Mouse (Mus musculus): ENCODE measurements around the gene Mmd. TPM values are rescaled to one million over a fixed set of nuclear protein-coding genes. Genes with fewer than 3 reads are reported as not detected.

Mmd gene
- polyA plus RNA-seq, 1 experiment from 2014 or later = 75.3 TPM

DNA sequence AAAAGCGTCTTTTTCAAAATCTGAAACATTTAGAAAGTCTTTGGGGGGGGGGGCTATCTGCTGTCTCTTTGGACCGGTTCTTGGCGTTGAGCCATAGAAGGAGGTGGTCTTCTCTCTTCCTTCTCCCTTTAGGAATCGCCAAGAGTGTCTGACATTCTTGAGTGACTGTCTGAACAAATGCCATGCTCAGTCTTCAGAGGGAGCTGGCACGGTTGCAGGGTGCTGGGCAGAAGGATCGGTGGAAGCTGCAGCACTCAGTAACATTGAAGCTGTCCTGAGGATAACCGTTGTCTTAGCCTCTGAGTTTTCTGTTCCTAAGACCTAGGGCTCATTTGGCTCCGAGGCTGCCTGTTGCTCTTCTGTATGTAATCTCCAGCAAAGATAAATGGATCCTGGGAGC, 3.1 kb downstream of the Mmd start:
- peak overlapping the region; percentile 98 for H3K27ac ChIP-seq
- 39% methylated on average over 8 of the region's 8 CpGs for WGBS
- H3K4me3 ChIP-seq = peak overlapping the region; percentile 94
- no peaks in the 10 kb centered on the region for H3K9me3 ChIP-seq
- peaks cover 66% of the 10 kb centered on the region for H3K4me1 ChIP-seq
- H3K27me3 ChIP-seq (ENCODE audit: insufficient read depth, poor library complexity, severe bottlenecking) = no peaks in the 10 kb centered on the region
- DNase-seq (ENCODE audit: low spot score) = no peak
- peaks cover 10% of the 10 kb centered on the region for H3K36me3 ChIP-seq

DNA sequence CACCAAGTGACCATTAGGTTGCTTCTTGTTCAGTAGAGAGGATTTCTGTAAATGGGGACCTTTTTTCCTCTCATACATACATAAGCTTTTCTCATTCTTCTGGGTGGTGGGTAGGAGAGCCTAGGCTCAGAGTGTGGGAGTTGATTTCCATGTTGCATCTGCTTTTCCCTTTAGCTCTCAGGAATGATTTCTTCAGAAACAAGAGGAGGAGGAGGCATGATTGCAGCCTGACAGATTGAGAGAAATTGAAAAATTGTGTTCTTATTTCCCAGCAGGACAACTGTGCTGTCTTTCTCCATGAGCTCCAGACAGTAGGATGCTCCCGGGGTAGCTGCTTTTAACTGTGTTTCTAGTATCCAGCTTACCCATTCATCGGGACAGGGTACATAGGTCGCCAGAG, 5.3 kb downstream of the Mmd start:
- Histone ChIP-seq H3K9me3 (no peaks in the 10 kb centered on the region), H3K27ac (peak overlapping the region; percentile 94), H3K27me3 (ENCODE audit: insufficient read depth, poor library complexity, severe bottlenecking) (no peaks in the 10 kb centered on the region), H3K4me3 (no peak overlapping the region), H3K36me3 (peaks cover 14% of the 10 kb centered on the region), H3K4me1 (peaks cover 75% of the 10 kb centered on the region)
- WGBS = 86% methylated on average over 3 of the region's 3 CpGs
- DNase-seq (ENCODE audit: low spot score) = no peak

DNA sequence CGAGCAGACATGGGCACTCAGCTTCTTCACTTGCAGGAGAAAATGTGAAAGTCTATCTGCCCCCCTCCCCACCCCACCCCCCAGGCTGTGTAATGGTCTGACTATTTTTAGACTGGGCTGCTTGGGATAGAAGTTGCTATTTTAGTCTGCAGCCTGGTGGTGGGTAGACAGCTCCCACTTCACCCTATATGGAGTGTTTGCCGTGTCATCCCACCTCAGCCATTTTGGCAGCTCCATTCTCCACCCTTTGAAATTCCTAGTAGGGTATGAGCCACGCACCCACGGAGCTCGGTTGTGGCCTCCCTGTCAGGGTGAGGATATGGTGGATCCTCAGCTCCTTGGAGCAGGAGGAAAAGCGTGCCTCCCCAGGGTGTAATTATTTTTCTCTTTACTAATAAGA, 6.4 kb downstream of the Mmd start:
- Histone ChIP-seq H3K4me3 (peak overlapping the region; percentile 38), H3K27me3 (ENCODE audit: insufficient read depth, poor library complexity, severe bottlenecking) (no peaks in the 10 kb centered on the region), H3K4me1 (peaks cover 75% of the 10 kb centered on the region), H3K9me3 (no peaks in the 10 kb centered on the region), H3K27ac (peak overlapping the region; percentile 94), H3K36me3 (peaks cover 25% of the 10 kb centered on the region)
- peak; percentile 95 for DNase-seq (ENCODE audit: low spot score)
- 40% methylated on average over 6 of the region's 6 CpGs for WGBS

DNA sequence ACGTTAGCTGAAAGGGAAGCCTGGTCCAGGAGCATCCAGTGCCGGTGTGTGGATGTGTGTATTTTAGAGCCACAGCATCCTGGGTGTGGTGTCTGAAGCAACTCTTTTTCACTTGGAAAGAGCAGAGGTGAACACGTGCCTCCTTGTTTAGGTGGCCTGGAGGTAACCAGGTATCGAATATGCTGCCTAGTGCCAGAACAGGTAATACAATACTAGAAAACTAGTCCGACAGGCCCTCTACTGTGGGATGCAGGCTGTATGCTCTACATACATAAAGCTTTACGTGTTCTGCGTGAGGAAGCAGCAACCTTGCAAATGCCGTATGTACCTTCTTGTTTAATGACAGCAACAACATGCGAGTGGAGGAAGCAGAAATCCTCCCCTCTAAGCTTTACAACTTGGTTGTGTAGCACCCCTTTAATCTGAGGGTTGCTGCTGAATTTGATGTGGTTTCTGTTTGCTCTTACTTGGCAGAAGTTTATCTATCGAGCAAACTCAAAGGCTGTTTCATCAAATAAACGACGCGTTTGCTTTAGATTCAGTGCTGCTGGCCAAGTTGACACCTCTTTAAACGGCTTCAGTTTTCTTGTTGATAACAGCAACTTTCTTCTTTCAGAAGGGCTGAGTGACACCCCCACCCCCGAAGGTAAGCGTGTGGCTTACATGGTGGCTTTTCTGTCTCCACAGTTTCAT, 7.7 kb downstream of the Mmd start:
- Histone ChIP-seq H3K27ac (peak overlapping the region; percentile 94), H3K4me1 (peaks cover 69% of the 10 kb centered on the region), H3K36me3 (peaks cover 38% of the 10 kb centered on the region), H3K4me3 (no peak overlapping the region), H3K9me3 (no peaks in the 10 kb centered on the region), H3K27me3 (ENCODE audit: insufficient read depth, poor library complexity, severe bottlenecking) (no peaks in the 10 kb centered on the region)
- 65% methylated on average over 16 of the region's 16 CpGs for whole genome bisulfite sequencing
- DNase-seq (ENCODE audit: low spot score) = no peak

DNA sequence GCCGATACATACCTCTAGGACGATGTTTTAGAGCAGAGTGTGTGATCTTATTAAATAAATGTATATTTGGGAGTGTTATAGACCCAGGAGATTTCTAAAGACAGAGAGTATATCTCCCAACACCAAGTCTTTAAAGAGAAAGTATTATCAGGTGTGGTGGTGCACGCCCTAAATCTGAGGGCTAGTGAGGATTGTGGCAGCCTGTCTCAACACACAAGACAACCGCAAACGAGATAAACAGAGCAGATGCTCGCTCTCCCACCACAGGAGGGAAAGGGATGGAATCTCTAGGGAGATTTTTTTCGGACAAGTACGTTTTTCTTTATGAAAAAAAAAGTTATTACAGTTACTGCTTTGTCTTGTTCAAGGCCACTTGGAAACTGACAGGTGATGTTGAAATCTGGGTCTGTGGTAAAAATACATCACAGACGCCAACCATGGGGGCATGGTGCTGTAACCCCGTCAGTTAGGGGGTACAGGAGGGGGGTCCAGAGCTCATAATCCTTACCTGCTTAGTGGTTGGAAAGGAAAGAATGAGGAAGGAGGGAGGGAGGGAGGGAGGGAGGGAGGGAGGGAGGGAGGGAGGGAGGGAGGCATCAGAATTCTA, 9.2 kb downstream of the Mmd start:
- peaks cover 48% of the 10 kb centered on the region for H3K36me3 ChIP-seq

DNA sequence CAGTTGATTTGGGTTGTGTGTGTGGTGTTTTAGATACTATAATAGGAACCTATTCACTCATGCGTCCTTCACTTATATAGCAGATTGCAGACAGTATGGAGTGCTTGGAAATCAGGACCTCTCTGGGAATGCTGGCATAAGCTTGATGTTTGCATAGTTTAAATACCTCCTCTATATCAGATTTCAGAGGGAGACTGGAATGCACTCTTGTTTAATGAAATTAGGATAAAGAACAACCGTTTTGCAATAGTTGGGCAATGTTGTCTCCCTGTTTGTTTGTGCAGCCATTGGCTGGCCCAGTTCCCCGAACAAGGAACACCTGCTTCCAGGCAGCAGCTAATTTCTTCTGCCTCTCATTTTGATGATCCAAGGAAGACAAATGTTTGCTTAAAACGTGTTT, 9.8 kb downstream of the Mmd start:
- peaks cover 54% of the 10 kb centered on the region for H3K36me3 ChIP-seq
- no peaks in the 10 kb centered on the region for H3K27me3 ChIP-seq (ENCODE audit: insufficient read depth, poor library complexity, severe bottlenecking)
- H3K9me3 ChIP-seq = no peaks in the 10 kb centered on the region
- no peak overlapping the region for H3K4me3 ChIP-seq
- WGBS = 47% methylated on average over 4 of the region's 4 CpGs
- H3K4me1 ChIP-seq = peaks cover 50% of the 10 kb centered on the region
- peak overlapping the region; percentile 94; the same call in 1 of the 2 replicates for H3K27ac ChIP-seq
- DNase-seq (ENCODE audit: low spot score) = no peak

More for the DNA sequence above, 9.2 kb downstream of the Mmd start:
- DNase-seq (ENCODE audit: low spot score) = no peak
- Histone ChIP-seq H3K27me3 (ENCODE audit: insufficient read depth, poor library complexity, severe bottlenecking) (no peaks in the 10 kb centered on the region), H3K9me3 (no peaks in the 10 kb centered on the region), H3K27ac (peak overlapping the region; percentile 94; the same call in 1 of the 2 replicates), H3K4me3 (no peak overlapping the region), H3K4me1 (peaks cover 56% of the 10 kb centered on the region)
- WGBS = 48% methylated on average over 10 of the region's 10 CpGs

DNA sequence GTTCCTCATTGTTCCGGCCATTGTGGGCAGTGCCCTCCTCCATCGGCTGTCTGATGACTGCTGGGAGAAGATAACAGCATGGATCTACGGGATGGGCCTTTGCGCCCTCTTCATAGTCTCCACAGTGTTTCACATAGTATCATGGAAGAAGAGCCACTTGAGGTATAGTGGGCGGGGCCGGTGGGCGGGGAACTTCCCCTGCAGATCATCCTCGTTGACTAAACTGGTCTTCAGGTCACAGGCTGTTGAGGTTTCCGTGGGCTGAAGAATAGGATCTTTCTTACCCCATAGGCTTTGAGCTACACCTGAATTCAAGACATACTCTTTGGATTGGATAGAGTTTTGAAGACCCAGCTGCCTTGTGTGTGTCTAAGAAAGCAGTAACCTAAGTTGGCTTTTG, 10.6 kb downstream of the Mmd start:
- no peak overlapping the region for H3K4me3 ChIP-seq
- peaks cover 43% of the 10 kb centered on the region for H3K4me1 ChIP-seq
- H3K9me3 ChIP-seq = no peaks in the 10 kb centered on the region
- no peak for DNase-seq (ENCODE audit: low spot score)
- H3K27me3 ChIP-seq (ENCODE audit: insufficient read depth, poor library complexity, severe bottlenecking) = no peaks in the 10 kb centered on the region
- 71% methylated on average over 9 of the region's 9 CpGs for WGBS
- H3K36me3 ChIP-seq = peaks cover 62% of the 10 kb centered on the region
- H3K27ac ChIP-seq = no peak overlapping the region

DNA sequence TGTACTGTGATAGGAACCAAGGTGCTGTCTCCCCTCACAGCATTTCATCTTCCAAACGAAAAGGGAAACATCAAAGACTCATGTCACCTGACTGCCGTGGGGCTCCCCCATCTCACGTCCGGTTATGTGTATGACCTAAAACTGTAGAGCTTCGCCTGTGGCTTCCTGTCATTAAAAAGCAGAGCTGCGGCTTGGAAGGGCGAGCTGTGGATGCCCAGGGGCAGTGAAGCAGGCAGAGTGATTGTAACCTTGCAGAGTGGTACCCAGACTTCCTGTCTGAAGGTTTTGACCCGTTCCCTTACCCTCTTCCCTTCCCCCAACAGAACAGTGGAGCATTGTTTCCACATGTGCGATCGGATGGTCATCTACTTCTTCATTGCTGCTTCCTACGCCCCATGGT, 14.9 kb downstream of the Mmd start:
- WGBS = 75% methylated on average over 11 of the region's 11 CpGs
- Histone ChIP-seq H3K27me3 (ENCODE audit: insufficient read depth, poor library complexity, severe bottlenecking) (no peaks in the 10 kb centered on the region), H3K9me3 (no peaks in the 10 kb centered on the region), H3K27ac (no peak overlapping the region), H3K36me3 (peaks cover 82% of the 10 kb centered on the region), H3K4me3 (no peak overlapping the region), H3K4me1 (peaks cover under 1% of the 10 kb centered on the region)
- DNase-seq (ENCODE audit: low spot score) = no peak

DNA sequence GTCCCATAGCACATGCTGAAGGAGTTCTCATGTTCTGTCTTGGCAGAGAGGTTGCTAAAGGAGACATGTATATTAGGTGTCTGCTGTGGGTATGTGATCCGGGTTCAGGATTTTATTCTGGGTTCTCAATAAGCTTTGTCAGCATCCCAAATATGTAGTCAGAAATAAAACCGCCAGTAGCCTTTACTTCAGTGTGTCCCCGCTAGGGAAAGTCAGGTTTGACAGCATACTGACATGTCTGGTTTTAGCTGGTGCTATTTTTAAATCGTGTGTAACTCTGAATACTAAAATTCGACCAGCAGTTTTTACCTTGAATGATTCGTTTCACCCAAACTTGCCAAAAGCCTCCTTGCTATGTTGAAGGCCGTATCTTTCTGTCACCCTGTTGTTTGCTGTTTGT, 16.3 kb downstream of the Mmd start:
- H3K36me3 ChIP-seq = peaks cover 86% of the 10 kb centered on the region
- no peak overlapping the region for H3K4me3 ChIP-seq
- H3K27me3 ChIP-seq (ENCODE audit: insufficient read depth, poor library complexity, severe bottlenecking) = no peaks in the 10 kb centered on the region
- H3K4me1 ChIP-seq = no peaks in the 10 kb centered on the region
- H3K27ac ChIP-seq = no peak overlapping the region
- no peak for DNase-seq (ENCODE audit: low spot score)
- no peaks in the 10 kb centered on the region for H3K9me3 ChIP-seq
- WGBS = 74% methylated on average over 7 of the region's 7 CpGs

DNA sequence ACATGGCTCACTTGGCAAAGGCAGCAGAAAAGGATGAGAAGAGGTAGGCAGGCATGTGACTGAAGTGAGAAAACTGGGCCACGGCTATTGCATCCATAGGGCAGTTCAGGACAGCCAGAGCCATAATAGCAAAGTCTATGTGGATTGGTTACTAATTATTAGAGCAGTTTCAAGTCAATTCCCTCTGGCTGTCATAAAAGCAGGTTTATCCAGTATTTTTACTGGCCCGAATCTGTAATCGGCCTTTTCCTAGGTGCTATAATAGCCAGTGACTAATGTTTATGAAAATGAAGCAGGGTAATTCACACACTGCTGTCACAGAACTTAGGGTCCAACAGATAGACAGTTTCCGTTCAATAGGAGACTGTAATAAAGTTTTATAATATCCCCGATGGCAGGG, 19.7 kb downstream of the Mmd start:
- H3K9me3 ChIP-seq = no peaks in the 10 kb centered on the region
- 0 out of 2 replicates have a peak, but pooled peaks cover 3% of the 10 kb centered on the region for H3K4me1 ChIP-seq
- peaks cover 83% of the 10 kb centered on the region for H3K36me3 ChIP-seq
- no peak for DNase-seq (ENCODE audit: low spot score)
- H3K27me3 ChIP-seq (ENCODE audit: insufficient read depth, poor library complexity, severe bottlenecking) = no peaks in the 10 kb centered on the region
- WGBS = 85% methylated on average over 5 of the region's 5 CpGs
- no peak overlapping the region for H3K4me3 ChIP-seq
- H3K27ac ChIP-seq = no peak overlapping the region

DNA sequence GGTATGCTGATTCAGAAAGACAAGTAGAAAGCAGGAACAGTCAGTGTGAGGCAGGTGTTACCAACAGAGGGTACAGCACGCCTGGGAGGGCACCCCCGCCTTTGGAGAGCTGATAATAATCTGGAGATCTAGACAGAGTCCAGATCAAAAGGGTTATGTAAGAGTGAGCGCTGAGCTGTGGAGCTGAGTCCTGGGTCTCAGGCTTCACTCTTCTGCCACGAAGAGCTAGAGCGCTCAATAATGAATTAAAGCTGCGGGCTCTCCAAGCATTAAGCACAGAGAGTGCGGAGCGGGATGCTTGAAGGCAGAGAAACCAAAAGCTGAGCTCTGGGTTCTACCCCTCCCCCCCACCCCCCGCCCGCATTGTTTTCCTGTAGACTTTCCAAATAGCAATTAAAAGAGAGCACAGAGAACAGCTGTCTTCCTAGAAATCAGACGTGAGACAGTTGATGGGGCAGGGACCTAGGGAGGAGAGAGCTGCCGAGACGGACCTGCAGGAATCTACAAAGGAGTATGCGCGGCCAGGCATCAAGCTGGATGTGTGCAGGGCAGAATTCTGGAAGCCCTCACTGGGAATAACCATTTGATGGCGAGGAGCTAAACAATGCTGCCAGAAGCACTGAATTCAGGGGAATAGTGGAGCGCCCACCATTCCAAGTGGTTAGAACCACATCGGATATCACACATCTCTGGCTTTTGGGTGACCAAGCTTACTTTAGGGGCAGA, 20.3 kb downstream of the Mmd start:
- Histone ChIP-seq H3K36me3 (peaks cover 83% of the 10 kb centered on the region), H3K4me1 (0 out of 2 replicates have a peak, but pooled peaks cover 3% of the 10 kb centered on the region), H3K27me3 (ENCODE audit: insufficient read depth, poor library complexity, severe bottlenecking) (no peaks in the 10 kb centered on the region), H3K27ac (no peak overlapping the region), H3K9me3 (no peaks in the 10 kb centered on the region), H3K4me3 (no peak overlapping the region)
- DNase-seq (ENCODE audit: low spot score) = no peak
- 64% methylated on average over 18 of the region's 18 CpGs for WGBS

DNA sequence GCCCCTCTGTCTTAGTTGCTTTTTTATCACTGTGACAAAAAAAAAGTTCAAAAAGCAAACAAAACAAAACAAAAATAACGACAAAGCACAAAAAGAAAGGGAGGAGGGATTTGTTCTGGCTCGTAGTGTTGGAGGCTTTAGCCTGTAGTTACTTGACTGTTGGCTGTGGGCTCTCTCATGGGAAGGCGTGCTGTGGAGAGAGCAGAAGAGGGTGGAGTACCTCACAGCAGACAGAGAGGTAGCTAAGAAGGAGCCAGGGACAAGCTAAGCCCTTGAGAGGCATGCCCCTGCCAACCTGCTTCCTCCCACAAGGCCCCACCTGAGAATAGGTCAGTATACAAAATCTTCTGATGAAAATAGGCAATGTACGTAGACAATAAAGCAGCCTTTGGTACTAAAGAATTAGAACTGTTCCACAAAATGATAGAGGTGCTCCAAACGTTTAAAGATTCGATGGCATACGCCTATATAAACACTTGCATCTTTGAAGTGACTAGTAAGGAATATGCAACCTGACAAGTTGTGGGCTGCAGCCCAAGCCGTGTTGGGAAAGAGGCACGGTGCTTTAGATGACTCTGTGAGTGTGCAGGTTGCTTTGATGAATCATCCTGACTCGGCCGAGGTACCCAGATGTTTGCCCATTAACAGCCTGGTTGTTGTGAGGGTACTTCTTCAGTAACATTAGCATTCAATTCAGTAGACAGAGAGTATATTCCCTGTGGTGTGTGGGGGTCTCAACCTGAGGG, 21.0 kb downstream of the Mmd start:
- no peaks in the 10 kb centered on the region for H3K27me3 ChIP-seq (ENCODE audit: insufficient read depth, poor library complexity, severe bottlenecking)
- H3K36me3 ChIP-seq = peaks cover 78% of the 10 kb centered on the region
- H3K9me3 ChIP-seq = no peaks in the 10 kb centered on the region
- no peak overlapping the region for H3K27ac ChIP-seq
- 0 out of 2 replicates have a peak, but pooled peaks cover 3% of the 10 kb centered on the region for H3K4me1 ChIP-seq
- no peak for DNase-seq (ENCODE audit: low spot score)
- no peak overlapping the region for H3K4me3 ChIP-seq
- WGBS = 86% methylated on average over 11 of the region's 11 CpGs
